Mouse (Mus musculus) megakaryocyte progenitor cell, adult 5-6 weeks (primary cell): ENCODE results near the gene Fdx1. TPM values are rescaled to one million over a fixed set of nuclear protein-coding genes. Genes with fewer than 3 reads are reported as not detected.
A peak's percentile ranks its signal among the peaks of the same experiment; 100 is the strongest.

ENCODE experiments used
- ATAC-seq: replicated peaks from 2 replicates; pipeline ENCODE4 v1.8.0; 2016; ENCODE audit warnings: mild to moderate bottlenecking, moderate TSS enrichment, inconsistent platforms; ENCODE audit not compliant: poor library complexity
- total RNA-seq, 2 experiments: library from RNA; stranded (forward) in 1 of 2; stranded (reverse) in 1 of 2; fragments of 157-497, 149-512 nt in 1 of 2; fragments of 200-1000 nt in 1 of 2; gene quantifications; 2 replicates each; pipeline versions ENCODE4 v1.2.3 to v1.2.4; 2015 to 2017

The Fdx1 gene
- total RNA-seq, 2 experiments from 2014 or later: 4.7 to 30.4 TPM

DNA sequence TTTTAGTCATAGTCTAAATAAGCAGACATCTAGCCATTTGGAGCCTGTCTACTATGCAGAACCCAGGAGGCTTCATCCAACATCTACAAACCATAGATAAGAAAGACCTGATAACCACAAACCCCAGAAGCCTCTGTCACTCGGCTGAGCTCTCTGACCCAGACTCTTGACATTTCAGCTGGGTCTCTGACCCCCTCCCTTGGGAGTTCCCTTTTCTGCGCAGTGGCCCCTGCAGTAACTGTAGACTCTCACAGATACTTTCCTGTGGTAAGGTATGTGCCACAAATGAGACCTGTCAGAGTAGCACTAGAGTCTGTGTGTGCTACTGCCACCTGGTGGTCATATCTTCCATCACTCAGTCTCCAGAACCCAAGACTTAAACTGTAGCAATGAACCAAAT lies 54.5 kb downstream of the Fdx1 start:
- ATAC-seq: peak; percentile 95

DNA sequence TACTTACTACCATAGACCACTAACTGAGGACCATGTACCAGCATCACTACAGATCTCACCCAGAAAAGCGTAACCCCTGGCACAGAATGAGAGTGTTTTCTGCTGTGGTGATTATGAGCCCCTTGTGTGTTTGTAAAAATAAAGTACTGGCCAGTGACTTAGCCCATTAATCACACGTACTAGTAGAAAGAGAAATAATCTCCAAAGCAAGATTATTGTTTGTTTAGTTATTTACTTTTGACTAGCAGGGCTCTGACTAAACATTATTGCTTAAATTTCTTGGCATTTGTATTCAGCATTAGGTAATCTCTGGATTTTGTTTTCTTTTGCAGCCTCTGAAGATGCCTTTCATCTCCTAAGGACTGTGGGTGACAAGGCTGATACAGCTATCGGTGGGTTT lies 55.1 kb downstream of the Fdx1 start:
- ATAC-seq: no peak

DNA sequence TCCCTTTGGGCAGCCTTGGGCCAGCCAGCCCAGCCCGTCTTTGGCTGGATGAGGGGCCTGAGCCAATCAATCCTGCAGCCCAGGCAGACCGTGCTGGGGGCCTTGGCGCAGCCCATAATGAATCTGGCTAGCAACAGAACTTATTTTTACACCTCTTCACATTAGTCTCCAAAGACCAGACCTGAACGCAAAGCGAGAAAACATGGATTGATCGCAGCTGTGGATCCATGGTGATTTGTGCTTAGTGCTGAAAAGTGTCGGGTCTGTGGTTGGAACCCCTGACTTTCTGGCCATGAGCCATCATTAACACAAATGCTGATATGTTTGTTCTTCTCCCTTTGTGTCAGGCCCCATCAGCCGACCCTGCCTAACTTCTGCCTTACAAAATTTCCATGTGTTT lies 56.4 kb downstream of the Fdx1 start:
- ATAC-seq: no peak

Other genes starting within 250 kb of the Fdx1 start
- not detected in 2 replicates for gene Arhgap20, start 198.2 kb downstream of the Fdx1 start, total RNA-seq (2015)
- gene Arhgap20, start 198.2 kb downstream of the Fdx1 start, total RNA-seq (2017): not detected in 2 replicates
- gene Rdx, start 83.6 kb upstream of the Fdx1 start, total RNA-seq (2015): 95.2 and 95.3 TPM in 2 replicates
- gene Rdx, start 83.6 kb upstream of the Fdx1 start, total RNA-seq (2017): 212 and 232 TPM in 2 replicates
- 4.3 and 4.8 TPM in 2 replicates for gene Zc3h12c, start 205.0 kb upstream of the Fdx1 start, total RNA-seq (2015)
- 4.3 and 4.6 TPM in 2 replicates for gene Zc3h12c, start 205.0 kb upstream of the Fdx1 start, total RNA-seq (2017)